Mouse (Mus musculus): ENCODE results near the gene B3gnt8. TPM values are rescaled to one million over a fixed set of nuclear protein-coding genes. Genes with fewer than 3 reads are reported as not detected.

The B3gnt8 gene
- polyA plus RNA-seq, 1 experiment = 8.2 TPM

GRCm38 (mm10) chr7:25657785-25658184 lies 31.3 kb downstream of the B3gnt8 start:
- peak overlapping the region; percentile 72 for H3K4me3 ChIP-seq (ENCODE audit: low read depth, low read length)
- H3K27ac ChIP-seq (ENCODE audit: insufficient read depth, low read depth, low read length) = no peak overlapping the region
- H3K4me1 ChIP-seq (ENCODE audit: control insufficient read depth, insufficient read depth, insufficient read length, low read length) = peaks cover 7% of the 10 kb centered on the region; the same call in 1 of the 2 replicates
- no peaks in the 10 kb centered on the region for H3K27me3 ChIP-seq (ENCODE audit: control insufficient read depth, insufficient read depth, low read length)
- H3K36me3 ChIP-seq (ENCODE audit: control insufficient read depth, insufficient read depth, low read length) = no peaks in the 10 kb centered on the region
- TF ChIP-seq CTCF (IDR thresholded peaks at IDR 0.05; ENCODE audit: extremely low read depth, insufficient read length, insufficient replicate concordance, low read depth, low read length) (no peak), POLR2A (IDR thresholded peaks at IDR 0.05; ENCODE audit: low read depth, low read length) (no peak)
- WGBS = 16% methylated on average over 10 of the region's 10 CpGs

GRCm38 (mm10) chr7:25658657-25659472 lies 32.4 kb downstream of the B3gnt8 start, which contains the start of the genes Bckdha and Exosc5:
TSS of gene Bckdha (minus strand) at chr7:25658981.
TSS of gene Exosc5 (plus strand) at chr7:25659164.
- peak within 1 kb of the TSS; percentile 79 for H3K27ac ChIP-seq (ENCODE audit: insufficient read depth, low read depth, low read length)
- peaks cover 3% of the 10 kb centered on the region for H3K36me3 ChIP-seq (ENCODE audit: control insufficient read depth, insufficient read depth, low read length)
- TF ChIP-seq POLR2A (IDR thresholded peaks at IDR 0.05; ENCODE audit: low read depth, low read length) = peak; percentile 31; the same call in 1 of the 2 replicates
- no peak for TF ChIP-seq CTCF (IDR thresholded peaks at IDR 0.05; ENCODE audit: extremely low read depth, insufficient read length, insufficient replicate concordance, low read depth, low read length)
- under 1% methylated on average over 49 of the region's 50 CpGs for WGBS
- H3K4me3 ChIP-seq (ENCODE audit: low read depth, low read length) = peak within 1 kb of the TSS; percentile 84
- no peaks in the 10 kb centered on the region for H3K27me3 ChIP-seq (ENCODE audit: control insufficient read depth, insufficient read depth, low read length)
- peaks cover 7% of the 10 kb centered on the region; the same call in 1 of the 2 replicates for H3K4me1 ChIP-seq (ENCODE audit: control insufficient read depth, insufficient read depth, insufficient read length, low read length)

DNA sequence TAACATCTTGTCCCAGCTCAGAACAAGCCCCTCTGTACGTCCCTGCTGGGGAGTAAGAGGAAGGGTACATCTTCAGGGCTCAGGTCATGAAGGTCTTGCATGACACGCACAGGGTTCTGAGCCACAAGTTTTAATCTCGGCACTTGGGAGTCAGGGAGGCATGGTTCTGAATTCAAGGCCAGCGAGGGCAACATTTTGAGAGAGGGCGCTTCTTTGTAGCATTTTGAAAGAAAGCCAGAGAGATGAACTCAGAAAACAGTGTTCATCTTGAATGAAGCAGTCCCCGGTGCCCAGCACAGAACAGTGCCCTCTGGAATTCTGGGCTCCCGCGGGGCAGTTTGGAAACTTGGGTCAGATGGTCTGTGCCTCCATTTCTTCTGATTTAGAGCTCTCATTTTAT lies 39.9 kb downstream of the B3gnt8 start:
- H3K27me3 ChIP-seq (ENCODE audit: control insufficient read depth, insufficient read depth, low read length) = no peaks in the 10 kb centered on the region
- H3K36me3 ChIP-seq (ENCODE audit: control insufficient read depth, insufficient read depth, low read length) = peaks cover 31% of the 10 kb centered on the region
- H3K27ac ChIP-seq (ENCODE audit: insufficient read depth, low read depth, low read length) = no peak overlapping the region
- TF ChIP-seq CTCF (IDR thresholded peaks at IDR 0.05; ENCODE audit: extremely low read depth, insufficient read length, insufficient replicate concordance, low read depth, low read length) (no peak), POLR2A (IDR thresholded peaks at IDR 0.05; ENCODE audit: low read depth, low read length) (no peak)
- no peak overlapping the region for H3K4me3 ChIP-seq (ENCODE audit: low read depth, low read length)
- H3K4me1 ChIP-seq (ENCODE audit: control insufficient read depth, insufficient read depth, insufficient read length, low read length) = no peaks in the 10 kb centered on the region; the same call in 1 of the 2 replicates
- 94% methylated on average over 8 of the region's 8 CpGs for WGBS

- no peak for TF ChIP-seq CTCF (IDR thresholded peaks at IDR 0.05; ENCODE audit: extremely low read depth, insufficient read length, insufficient replicate concordance, low read depth, low read length)
- no peak for TF ChIP-seq POLR2A (IDR thresholded peaks at IDR 0.05; ENCODE audit: low read depth, low read length)
- Histone ChIP-seq H3K27me3 (ENCODE audit: control insufficient read depth, insufficient read depth, low read length) (peaks cover 4% of the 10 kb centered on the region; the same call in 1 of the 2 replicates), H3K27ac (ENCODE audit: insufficient read depth, low read depth, low read length) (no peak overlapping the region), H3K4me1 (ENCODE audit: control insufficient read depth, insufficient read depth, insufficient read length, low read length) (no peaks in the 10 kb centered on the region; the same call in 1 of the 2 replicates), H3K4me3 (ENCODE audit: low read depth, low read length) (no peak overlapping the region), H3K36me3 (ENCODE audit: control insufficient read depth, insufficient read depth, low read length) (peaks cover 26% of the 10 kb centered on the region)
- 83% methylated on average over 10 of the region's 10 CpGs for WGBS
These were observed 42.7 kb downstream of the B3gnt8 start for GRCm38 (mm10) chr7:25669158-25669557.

DNA sequence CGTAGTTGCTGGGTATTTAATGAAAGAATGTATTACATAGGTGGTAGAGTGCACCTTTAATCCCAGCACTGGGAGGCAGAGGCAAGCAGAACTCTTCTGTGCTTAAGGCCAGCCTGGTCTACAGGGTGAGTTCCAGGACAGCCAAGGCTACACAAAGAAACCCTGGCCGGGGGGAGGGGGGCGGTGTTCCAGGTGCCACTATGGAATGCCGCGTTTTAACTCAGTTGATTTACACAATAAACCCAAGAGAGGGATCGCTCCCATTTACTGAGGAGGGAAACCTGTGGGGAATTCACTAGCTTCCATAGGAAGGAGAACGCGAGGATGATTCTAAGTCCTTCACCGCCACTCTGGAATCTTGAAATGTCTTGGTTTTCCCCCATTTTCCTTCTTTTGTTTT lies 43.2 kb downstream of the B3gnt8 start:
- Histone ChIP-seq H3K36me3 (ENCODE audit: control insufficient read depth, insufficient read depth, low read length) (peaks cover 22% of the 10 kb centered on the region; the same call in 1 of the 2 replicates), H3K27ac (ENCODE audit: insufficient read depth, low read depth, low read length) (no peak overlapping the region), H3K4me1 (ENCODE audit: control insufficient read depth, insufficient read depth, insufficient read length, low read length) (no peaks in the 10 kb centered on the region; the same call in 1 of the 2 replicates), H3K4me3 (ENCODE audit: low read depth, low read length) (no peak overlapping the region), H3K27me3 (ENCODE audit: control insufficient read depth, insufficient read depth, low read length) (peaks cover 5% of the 10 kb centered on the region)
- TF ChIP-seq POLR2A (IDR thresholded peaks at IDR 0.05; ENCODE audit: low read depth, low read length) (no peak), CTCF (IDR thresholded peaks at IDR 0.05; ENCODE audit: extremely low read depth, insufficient read length, insufficient replicate concordance, low read depth, low read length) (no peak)
- 84% methylated on average over 9 of the region's 9 CpGs for WGBS

DNA sequence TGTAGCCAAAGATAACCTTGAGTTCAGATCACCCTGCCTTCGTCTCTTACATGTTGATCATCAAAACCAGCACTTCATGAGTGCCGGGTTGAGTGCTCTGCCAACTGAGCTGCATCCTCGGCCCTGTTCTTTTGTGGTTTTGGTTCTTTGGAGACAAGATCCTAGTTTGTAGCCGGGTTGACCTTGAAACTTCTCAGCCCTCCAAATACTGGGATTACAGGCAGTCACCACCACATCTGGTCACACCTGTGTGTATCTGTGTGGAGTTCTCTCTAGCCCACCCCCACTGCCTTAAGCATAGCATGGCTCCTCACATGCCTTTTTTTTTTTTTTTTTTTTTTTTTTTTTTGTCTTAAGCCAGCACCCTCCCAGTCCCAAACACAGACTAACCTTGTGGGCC lies 43.6 kb downstream of the B3gnt8 start:
- no peak overlapping the region for H3K4me3 ChIP-seq (ENCODE audit: low read depth, low read length)
- WGBS = 87% methylated on average over 4 of the region's 4 CpGs
- no peak overlapping the region for H3K27ac ChIP-seq (ENCODE audit: insufficient read depth, low read depth, low read length)
- peaks cover 9% of the 10 kb centered on the region for H3K27me3 ChIP-seq (ENCODE audit: control insufficient read depth, insufficient read depth, low read length)
- peaks cover 4% of the 10 kb centered on the region for H3K4me1 ChIP-seq (ENCODE audit: control insufficient read depth, insufficient read depth, insufficient read length, low read length)
- peaks cover 20% of the 10 kb centered on the region; the same call in 1 of the 2 replicates for H3K36me3 ChIP-seq (ENCODE audit: control insufficient read depth, insufficient read depth, low read length)
- TF ChIP-seq POLR2A (IDR thresholded peaks at IDR 0.05; ENCODE audit: low read depth, low read length) (no peak), CTCF (IDR thresholded peaks at IDR 0.05; ENCODE audit: extremely low read depth, insufficient read length, insufficient replicate concordance, low read depth, low read length) (no peak)

GRCm38 (mm10) chr7:25671686-25672085 lies 45.2 kb downstream of the B3gnt8 start:
- H3K27me3 ChIP-seq (ENCODE audit: control insufficient read depth, insufficient read depth, low read length) = peaks cover 15% of the 10 kb centered on the region
- 49% methylated on average over 2 of the region's 2 CpGs for WGBS

More at GRCm38 (mm10) chr7:25671686-25672085, 45.2 kb downstream of the B3gnt8 start:
- no peak overlapping the region for H3K27ac ChIP-seq (ENCODE audit: insufficient read depth, low read depth, low read length)
- H3K4me3 ChIP-seq (ENCODE audit: low read depth, low read length) = no peak overlapping the region
- TF ChIP-seq CTCF (IDR thresholded peaks at IDR 0.05; ENCODE audit: extremely low read depth, insufficient read length, insufficient replicate concordance, low read depth, low read length) (no peak), POLR2A (IDR thresholded peaks at IDR 0.05; ENCODE audit: low read depth, low read length) (no peak)
- H3K36me3 ChIP-seq (ENCODE audit: control insufficient read depth, insufficient read depth, low read length) = peaks cover 9% of the 10 kb centered on the region; the same call in 1 of the 2 replicates
- H3K4me1 ChIP-seq (ENCODE audit: control insufficient read depth, insufficient read depth, insufficient read length, low read length) = peaks cover 7% of the 10 kb centered on the region

Data from small intestine, adult 2 months (tissue).